Mouse (Mus musculus): ENCODE data around the gene Fuk.

- TF ChIP-seq POLR2A (IDR thresholded peaks at IDR 0.05; ENCODE audit: low read depth, low read length) (no peak), CTCF (IDR thresholded peaks at IDR 0.05; ENCODE audit: extremely low read depth, insufficient read depth, insufficient read length, insufficient replicate concordance) (no peak)
Measured at GRCm38 (mm10) chr8:110920773-110921277, 18.5 kb upstream of the Fuk start.

All from spleen, adult 2 months (tissue).